Mouse (Mus musculus): ENCODE results near the gene Zim1.

The Zim1 gene

DNA sequence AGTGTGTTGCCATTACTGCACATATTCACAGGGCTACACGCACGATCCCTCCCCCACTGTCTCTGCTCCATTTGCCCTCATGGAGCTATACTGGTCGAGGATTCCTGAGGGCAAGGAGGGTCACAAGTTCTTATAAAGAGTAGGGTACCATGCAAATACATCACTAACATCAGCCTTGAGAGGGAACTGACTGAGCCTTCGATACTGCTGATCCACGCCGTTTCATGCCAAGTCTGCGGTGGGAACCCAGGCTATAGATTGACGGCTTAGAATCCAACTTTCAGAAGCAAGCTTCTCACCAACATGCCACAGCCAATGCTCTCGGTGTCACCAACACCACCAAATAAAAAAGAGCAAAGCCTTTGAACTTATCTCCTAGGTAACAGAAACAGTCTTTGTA is 45.7 kb downstream of the Zim1 start:
- no peak for DNase-seq (ENCODE audit: low spot score)

DNA sequence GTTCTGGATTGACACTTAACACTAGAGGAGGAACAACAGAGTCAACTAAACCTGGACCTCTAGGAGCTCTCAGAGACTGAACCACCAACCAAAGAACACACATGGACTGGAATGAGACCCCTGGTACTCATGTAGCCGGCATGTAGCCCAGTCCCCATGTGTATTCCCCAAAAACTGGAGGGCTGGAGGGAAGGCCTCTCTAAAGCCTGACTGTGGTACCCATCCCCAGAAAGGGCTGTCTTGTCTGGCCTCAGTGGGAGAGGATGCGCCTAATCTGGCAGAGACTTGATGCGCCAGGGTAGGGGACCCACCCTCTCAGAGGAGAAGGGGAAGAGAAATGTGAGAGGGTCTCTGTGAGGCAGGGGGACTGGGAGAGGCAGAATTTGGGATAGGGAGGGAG is 50.4 kb downstream of the Zim1 start:
- no peak for DNase-seq (ENCODE audit: low spot score)

DNA sequence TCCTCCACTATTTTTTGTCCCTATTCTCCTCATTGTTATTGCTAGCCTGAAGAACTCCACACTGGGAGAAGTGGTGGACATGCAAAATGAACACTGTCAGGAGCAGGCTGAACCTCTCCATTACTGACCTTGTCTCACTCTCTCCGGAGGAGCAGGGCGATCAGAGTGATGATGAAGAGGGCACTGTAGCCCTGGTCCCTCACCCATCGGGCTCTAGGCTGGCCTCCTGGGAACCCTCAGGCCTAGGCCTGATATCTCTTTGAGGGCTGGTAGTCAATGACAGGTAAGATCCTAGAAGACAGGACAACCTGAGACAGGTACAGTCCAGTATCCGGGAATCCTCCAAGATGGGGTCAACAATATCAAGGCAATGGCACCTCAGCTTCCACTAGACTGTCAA is 58.2 kb downstream of the Zim1 start:
- DNase-seq (ENCODE audit: low spot score), result no peak

DNA sequence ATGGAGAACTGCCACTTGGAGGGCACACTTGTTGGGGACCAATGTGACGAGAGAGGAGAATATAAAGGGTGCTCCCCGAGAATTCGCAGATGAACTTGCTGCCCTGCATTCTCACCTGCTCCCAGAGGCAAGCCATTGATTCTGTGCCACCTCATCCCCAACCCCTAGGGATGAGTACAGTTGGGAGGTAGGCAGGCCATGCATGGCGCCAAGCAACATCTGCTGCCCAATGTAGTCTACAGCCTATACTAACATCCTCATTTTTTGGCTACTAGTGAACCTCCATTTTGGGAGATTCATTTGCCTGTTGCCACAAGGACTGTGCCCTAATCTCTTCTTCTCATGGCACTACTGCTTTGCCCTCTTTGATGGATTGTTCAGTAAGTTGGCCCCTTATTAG is 59.5 kb downstream of the Zim1 start:
- no peak for DNase-seq (ENCODE audit: low spot score)

DNA sequence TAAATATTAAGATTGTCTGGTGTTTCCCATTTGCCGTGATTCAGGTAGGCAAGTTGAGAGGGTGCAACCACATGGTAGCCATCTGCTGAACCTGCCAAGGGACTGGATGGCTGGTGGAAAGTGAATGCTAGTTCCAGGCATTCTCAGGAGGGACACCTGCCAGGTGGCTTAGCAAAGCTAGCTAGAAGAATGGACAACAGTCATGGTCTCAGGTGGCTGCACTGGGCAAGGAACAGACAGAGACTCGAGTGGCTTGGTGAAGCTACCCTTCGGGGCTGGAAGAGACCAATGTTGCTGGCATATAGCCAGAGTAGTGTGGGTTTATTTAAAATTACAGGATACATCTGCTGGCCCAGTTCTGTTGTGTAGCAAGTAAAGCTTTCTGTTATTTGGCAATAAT is 60.4 kb downstream of the Zim1 start:
- DNase-seq (ENCODE audit: low spot score), result no peak

Data from spleen, adult 12 weeks (tissue).